Mouse (Mus musculus) intestine, embryonic 14.5 days (tissue): ENCODE measurements around the gene 4921524J17Rik. TPM values are rescaled to one million over a fixed set of nuclear protein-coding genes. Genes with fewer than 3 reads are reported as not detected.
A peak's percentile ranks its signal among the peaks of the same experiment; 100 is the strongest.

Experiments
- ATAC-seq: fragments of 200-750 bp; cut with Nextera tagmentation; replicated peaks from 2 replicates; pipeline ENCODE4 v1.8.0; 2017; ENCODE audit warnings: low read depth, moderate number of reproducible peaks, moderate TSS enrichment, moderate library complexity; ENCODE audit not compliant: low FRiP score, low TSS enrichment
- DNase-seq: peaks from one replicate; pipeline ENCODE4 v3.0.0-alpha.2; 2018; ENCODE audit warnings: low spot score
- H3K27ac ChIP-seq: fragments of 300-500 bp; sonication (generic); 2 replicates; pipeline ENCODE4 v1.5.1; 2014; ENCODE audit warnings: low read depth, mild to moderate bottlenecking, control low read depth
- H3K27me3 ChIP-seq: fragments of 300-500 bp; sonication (generic); replicated peaks from 2 replicates; pipeline ENCODE4 v1.6.1; 2014; ENCODE audit warnings: low read length, control low read depth; ENCODE audit not compliant: control insufficient read depth, insufficient read depth
- H3K36me3 ChIP-seq: fragments of 300-500 bp; sonication (generic); 2 replicates; pipeline ENCODE4 v1.6.1; 2014; ENCODE audit warnings: low read length, control low read depth; ENCODE audit not compliant: control insufficient read depth, insufficient read depth
- H3K4me1 ChIP-seq: fragments of 300-500 bp; sonication (generic); replicated peaks from 2 replicates; pipeline ENCODE4 v1.6.1; 2014; ENCODE audit warnings: low read length, control low read depth, mixed read lengths; ENCODE audit not compliant: control insufficient read depth, insufficient read depth
- H3K4me2 ChIP-seq: fragments of 300-500 bp; sonication (generic); 2 replicates; pipeline ENCODE4 v1.6.1; 2014; ENCODE audit warnings: low read length
- H3K4me3 ChIP-seq: fragments of 300-500 bp; sonication (generic); 2 replicates; pipeline ENCODE4 v1.5.1; 2014; ENCODE audit warnings: low read depth, low read length, control low read depth, mixed read lengths
- H3K9ac ChIP-seq: fragments of 300-500 bp; sonication (generic); 2 replicates; pipeline ENCODE4 v1.6.1; 2014; ENCODE audit warnings: mild to moderate bottlenecking, low read length
- H3K9me3 ChIP-seq: fragments of 300-500 bp; sonication (generic); 2 replicates; pipeline ENCODE4 v1.6.1; 2016; ENCODE audit warnings: low read length, control low read depth; ENCODE audit not compliant: control insufficient read depth
- WGBS: fragments of 180-500 bp; shearing (Covaris S2); extraction: QIAGEN DNeasy Blood & Tissue Kit; methylation state at CpG from one replicate; pipeline ENCODE4 v1.1.7; 2014; 5-methylcytosine and 5-hydroxymethylcytosine counted together
- polyA plus RNA-seq: library from polyadenylated mRNA; unstranded; fragments of >200 nt; fragmentation: Nextera tagmentation; extraction: Ambion mirVana; gene quantifications from 2 replicates; pipeline ENCODE4 v1.2.1, GENCODE M21; 2014

4921524J17Rik gene
- polyA plus RNA-seq, 1 experiment from 2014 or later = 36.7 TPM

- ATAC-seq (no peak), DNase-seq (no peak)
- Histone ChIP-seq H3K4me2 (no peak within 1 kb of the TSS), H3K9ac (no peak within 1 kb of the TSS), H3K27me3 (no peaks in the 10 kb centered on the region), H3K36me3 (no peaks in the 10 kb centered on the region), H3K4me1 (no peaks in the 10 kb centered on the region), H3K27ac (no peak within 1 kb of the TSS), H3K9me3 (no peaks in the 10 kb centered on the region), H3K4me3 (no peak within 1 kb of the TSS)
- 75% methylated on average over 6 of the region's 6 CpGs for WGBS
Observed at GRCm38 (mm10) chr8:85386205-85386604, 46.4 kb downstream of the 4921524J17Rik start, which contains the start of gene Mylk3. Gene Mylk3, minus strand, starts transcription at chr8:85386345.

DNA sequence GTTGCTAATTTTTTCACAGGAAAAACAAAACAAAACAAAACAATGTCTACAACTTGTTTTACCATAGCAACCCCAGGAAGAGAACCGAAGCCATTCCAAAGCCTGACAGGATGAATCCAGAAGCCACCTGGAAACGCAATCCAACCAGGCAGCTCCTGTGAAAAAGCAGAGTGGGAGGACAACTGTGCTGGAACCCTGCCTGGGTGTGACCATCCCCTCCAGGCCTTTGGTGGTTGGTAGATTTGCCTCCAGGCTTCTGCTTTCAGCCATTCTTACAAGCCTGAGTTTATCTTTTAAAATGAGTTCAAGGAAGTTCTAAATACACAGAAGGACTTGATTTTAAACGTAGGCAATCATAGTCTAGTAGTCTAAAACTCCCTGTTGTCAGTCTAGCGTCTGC lies 50.7 kb downstream of the 4921524J17Rik start:
- Histone ChIP-seq H3K4me2 (no peak overlapping the region), H3K4me1 (peaks cover 21% of the 10 kb centered on the region), H3K4me3 (no peak overlapping the region), H3K36me3 (no peaks in the 10 kb centered on the region), H3K27me3 (no peaks in the 10 kb centered on the region), H3K9me3 (no peaks in the 10 kb centered on the region), H3K9ac (no peak overlapping the region), H3K27ac (no peak overlapping the region)
- no peak for ATAC-seq
- WGBS = 62% methylated on average over 4 of the region's 4 CpGs
- no peak for DNase-seq

- DNase-seq (no peak), ATAC-seq (peak; percentile 43; the same call in 1 of the 2 replicates)
- Histone ChIP-seq H3K4me1 (peaks cover 21% of the 10 kb centered on the region), H3K4me3 (no peak overlapping the region), H3K27me3 (no peaks in the 10 kb centered on the region), H3K9me3 (no peaks in the 10 kb centered on the region), H3K4me2 (no peak overlapping the region), H3K9ac (no peak overlapping the region), H3K36me3 (no peaks in the 10 kb centered on the region), H3K27ac (no peak overlapping the region)
- 23% methylated on average over 8 of the region's 8 CpGs for WGBS
Observed at GRCm38 (mm10) chr8:85380824-85381209, 51.8 kb downstream of the 4921524J17Rik start.

DNA sequence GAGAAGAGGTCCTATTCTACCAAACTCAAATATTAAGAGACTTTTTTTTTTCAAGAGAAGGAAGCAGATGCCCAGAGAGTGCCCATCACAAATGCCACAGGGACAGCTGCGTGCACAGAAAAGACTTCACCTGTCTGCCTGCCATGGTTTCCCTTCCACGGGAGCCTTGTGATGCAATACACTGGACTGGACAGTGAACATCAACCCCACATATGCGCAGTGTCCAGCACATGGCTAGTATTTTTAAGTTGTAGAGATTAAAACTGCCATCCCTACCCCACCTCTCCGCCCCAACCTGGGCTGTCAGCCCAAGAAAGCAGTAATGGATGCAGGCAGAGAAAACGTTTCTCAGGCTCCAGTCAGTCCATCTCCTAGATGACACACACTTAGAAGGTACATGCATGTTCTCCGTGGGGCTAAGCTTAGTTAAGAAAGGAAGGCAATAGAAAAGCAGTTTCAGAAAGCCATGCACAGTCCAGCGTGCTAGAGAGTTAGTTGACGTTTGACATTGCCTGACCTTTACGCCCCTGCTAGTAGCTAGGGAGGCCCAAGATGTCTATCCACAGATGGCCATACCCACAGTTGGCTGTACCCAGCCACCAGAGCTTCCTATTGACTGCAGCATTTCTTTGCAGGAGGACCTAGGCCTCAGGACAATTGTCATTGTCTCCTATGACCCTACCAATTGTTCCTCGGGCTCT lies 52.4 kb downstream of the 4921524J17Rik start:
- no peak overlapping the region for H3K9ac ChIP-seq
- no peaks in the 10 kb centered on the region for H3K27me3 ChIP-seq
- H3K4me2 ChIP-seq = no peak overlapping the region
- DNase-seq (no peak), ATAC-seq (no peak)
- H3K4me1 ChIP-seq = peaks cover 21% of the 10 kb centered on the region
- H3K4me3 ChIP-seq = no peak overlapping the region
- no peak overlapping the region for H3K27ac ChIP-seq
- WGBS = 70% methylated on average over 10 of the region's 10 CpGs
- H3K36me3 ChIP-seq = no peaks in the 10 kb centered on the region
- H3K9me3 ChIP-seq = no peaks in the 10 kb centered on the region

DNA sequence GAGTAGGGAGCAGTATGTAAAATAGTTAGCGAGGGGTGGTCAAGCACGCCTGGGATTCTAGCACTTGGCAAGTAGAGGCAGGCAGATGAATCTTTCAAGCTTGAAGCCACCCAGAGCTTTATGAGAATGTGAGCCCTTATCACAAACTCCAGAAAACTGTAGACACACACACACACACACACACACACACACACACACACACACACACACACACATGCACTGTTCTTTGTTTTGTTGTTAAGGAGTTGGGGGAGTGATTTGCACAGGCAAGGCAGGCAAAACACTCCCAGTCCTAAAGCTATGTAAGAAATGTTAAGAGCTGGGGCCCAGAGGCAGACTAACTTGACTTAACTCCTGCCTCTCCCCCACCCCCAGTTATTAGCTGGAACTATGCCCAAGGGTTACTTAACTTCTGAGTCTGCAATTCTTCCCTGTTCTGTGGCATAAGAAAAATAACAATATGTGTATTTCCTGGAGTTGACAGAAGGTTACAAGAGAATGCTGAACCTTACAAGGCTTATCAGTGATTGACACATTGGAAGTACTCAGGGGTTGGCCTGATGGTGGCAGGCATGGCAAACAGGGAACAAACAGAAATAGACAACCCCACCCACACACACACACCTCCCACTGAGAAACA lies 53.4 kb downstream of the 4921524J17Rik start:
- no peaks in the 10 kb centered on the region for H3K9me3 ChIP-seq
- 0 out of 2 replicates have a peak, but pooled peaks have one; percentile 58 for ATAC-seq

GRCm38 (mm10) chr8:85376516-85376915 lies 56.1 kb downstream of the 4921524J17Rik start:
- no peak overlapping the region for H3K4me3 ChIP-seq
- no peak overlapping the region for H3K27ac ChIP-seq
- H3K9me3 ChIP-seq = no peaks in the 10 kb centered on the region
- no peak overlapping the region for H3K4me2 ChIP-seq
- H3K36me3 ChIP-seq = no peaks in the 10 kb centered on the region
- H3K27me3 ChIP-seq = no peaks in the 10 kb centered on the region
- ATAC-seq = no peak
- WGBS = 59% methylated on average over 3 of the region's 3 CpGs
- no peak overlapping the region for H3K9ac ChIP-seq
- DNase-seq = no peak
- H3K4me1 ChIP-seq = peaks cover 26% of the 10 kb centered on the region

More for the DNA sequence above, 53.4 kb downstream of the 4921524J17Rik start:
- H3K27ac ChIP-seq = peak overlapping the region; percentile 70; the same call in 1 of the 2 replicates
- no peak overlapping the region for H3K4me2 ChIP-seq
- H3K9ac ChIP-seq = no peak overlapping the region
- no peaks in the 10 kb centered on the region for H3K27me3 ChIP-seq
- peaks cover 21% of the 10 kb centered on the region for H3K4me1 ChIP-seq
- WGBS = 18% methylated on average over 2 of the region's 2 CpGs
- no peak overlapping the region for H3K4me3 ChIP-seq
- peak; percentile 64 for DNase-seq
- H3K36me3 ChIP-seq = no peaks in the 10 kb centered on the region

GRCm38 (mm10) chr8:85374286-85374685 lies 58.3 kb downstream of the 4921524J17Rik start:
- no peaks in the 10 kb centered on the region for H3K9me3 ChIP-seq
- H3K4me3 ChIP-seq = no peak overlapping the region
- DNase-seq (no peak), ATAC-seq (no peak)
- H3K27ac ChIP-seq = no peak overlapping the region
- H3K4me1 ChIP-seq = peaks cover 14% of the 10 kb centered on the region
- no peaks in the 10 kb centered on the region for H3K27me3 ChIP-seq
- 50% methylated on average over 4 of the region's 4 CpGs for WGBS
- no peak overlapping the region for H3K9ac ChIP-seq
- no peaks in the 10 kb centered on the region for H3K36me3 ChIP-seq
- H3K4me2 ChIP-seq = no peak overlapping the region

GRCm38 (mm10) chr8:85373435-85374039 lies 59.1 kb downstream of the 4921524J17Rik start:
- H3K9ac ChIP-seq = no peak overlapping the region
- H3K27ac ChIP-seq = no peak overlapping the region
- H3K4me3 ChIP-seq = no peak overlapping the region
- WGBS = 64% methylated on average over 5 of the region's 5 CpGs
- no peaks in the 10 kb centered on the region for H3K36me3 ChIP-seq
- no peaks in the 10 kb centered on the region for H3K27me3 ChIP-seq
- H3K4me1 ChIP-seq = peaks cover 7% of the 10 kb centered on the region
- H3K9me3 ChIP-seq = no peaks in the 10 kb centered on the region
- no peak overlapping the region for H3K4me2 ChIP-seq
- no peak for DNase-seq
- ATAC-seq = no peak
